Mouse (Mus musculus) thymus, adult 2 months (tissue): ENCODE data around the gene Snx9.

Source experiments
- CTCF ChIP-seq: fragments of 200-500 bp; IDR thresholded peaks from 2 replicates; pipeline ENCODE4 v1.5.1; 2012; ENCODE audit warnings: mild to moderate bottlenecking, control low read depth, low read length, moderate library complexity, borderline replicate concordance; ENCODE audit not compliant: control insufficient read depth, poor library complexity, insufficient read depth; ENCODE audit errors: extremely low read depth
- POLR2A ChIP-seq: fragments of 200-500 bp; IDR thresholded peaks from 2 replicates; pipeline ENCODE4 v1.6.1; 2012; ENCODE audit warnings: mild to moderate bottlenecking, low read length, control low read depth, moderate library complexity; ENCODE audit not compliant: control insufficient read depth, poor library complexity, insufficient read depth; ENCODE audit errors: extremely low read depth

DNA sequence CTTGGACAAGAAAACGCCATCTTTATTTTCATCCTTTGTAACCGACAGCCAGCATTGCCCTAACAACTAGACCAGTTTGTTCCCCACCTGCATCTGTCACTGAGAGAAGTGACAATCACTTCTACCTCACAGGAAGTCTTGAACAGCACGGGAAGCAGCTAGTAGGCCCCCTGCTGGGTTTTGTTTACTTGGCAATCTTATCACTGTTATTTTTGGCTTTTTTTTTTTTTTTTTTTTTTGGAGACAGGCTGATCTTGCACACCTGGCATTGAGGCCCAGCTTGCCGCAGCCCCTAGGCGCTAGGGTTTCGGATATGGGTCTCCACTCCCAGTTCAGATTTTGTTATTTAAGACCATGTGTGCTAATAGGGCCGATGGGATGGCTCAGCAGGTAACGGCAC lies 132.4 kb downstream of the Snx9 start:
- TF ChIP-seq CTCF (no peak), POLR2A (no peak)
